Mouse (Mus musculus) gastrocnemius, adult 2 months (tissue): ENCODE data around the gene Serinc3. TPM values are rescaled to one million over a fixed set of nuclear protein-coding genes. Genes with fewer than 3 reads are reported as not detected.
A peak's percentile ranks its signal among the peaks of the same experiment; 100 is the strongest.

Experiments
- DNase-seq: peaks from one replicate; pipeline ENCODE4 v3.0.0; 2022
- H3K27ac ChIP-seq: fragments of 200-600 bp; 2 replicates; pipeline ENCODE4 v1.8.1; 2022; ENCODE audit warnings: mild to moderate bottlenecking
- H3K4me3 ChIP-seq: fragments of 200-600 bp; 2 replicates; pipeline ENCODE4 v1.8.1; 2022; ENCODE audit warnings: mild to moderate bottlenecking, moderate library complexity
- CTCF ChIP-seq: fragments of 200-600 bp; IDR thresholded peaks from 2 replicates; pipeline ENCODE4 v1.8.1; 2022; ENCODE audit warnings: antibody characterized with exemption, mild to moderate bottlenecking, moderate library complexity
- intact Hi-C: fragments of 180-260 bp; cut with DNase I; formaldehyde crosslinking; loops from one replicate; pipeline ENCODE4 v1.15.1; 2025
- total RNA-seq, 2 experiments: library from RNA; stranded (reverse); gene quantifications; 2 replicates each; pipeline ENCODE4 v1.2.3; 2021

Serinc3 gene
- total RNA-seq, 2 experiments from 2014 or later, result 118 to 147 TPM

GRCm38 (mm10) chr2:163596057-163596872 lies 48.7 kb downstream of the Serinc3 start:
- peak overlapping the region; percentile 86 for H3K27ac ChIP-seq
- TF ChIP-seq CTCF, result no peak
- DNase-seq, result peak; percentile 71
- intact Hi-C loops, result loop anchor here (10.0 kb wide), 1 partner anchor 141 kb away; no protein-coding TSS in a partner anchor
- H3K4me3 ChIP-seq, result no peak overlapping the region

- no peak for TF ChIP-seq CTCF
- Histone ChIP-seq H3K4me3 (no peak overlapping the region), H3K27ac (peak overlapping the region; percentile 86)
- intact Hi-C loops, result loop anchor here (10.0 kb wide), 1 partner anchor 140 kb away; no protein-coding TSS in a partner anchor
- DNase-seq, result no peak
Measured at GRCm38 (mm10) chr2:163595119-163595518, 49.8 kb downstream of the Serinc3 start.

GRCm38 (mm10) chr2:163593636-163594282 lies 51.2 kb downstream of the Serinc3 start:
- intact Hi-C loops, result loop anchor here (10.0 kb wide), 1 partner anchor 139 kb away; no protein-coding TSS in a partner anchor
- no peak for DNase-seq
- 0 out of 2 replicates have a peak overlapping the region, but pooled peaks have one; percentile 86 for H3K27ac ChIP-seq
- no peak overlapping the region for H3K4me3 ChIP-seq
- no peak for TF ChIP-seq CTCF

GRCm38 (mm10) chr2:163592084-163592483 lies 52.8 kb downstream of the Serinc3 start:
- no peak overlapping the region for H3K4me3 ChIP-seq
- peak; percentile 63 for TF ChIP-seq CTCF
- intact Hi-C loops, result loop anchor here (10.0 kb wide), 1 partner anchor 137 kb away; no protein-coding TSS in a partner anchor
- no peak overlapping the region for H3K27ac ChIP-seq
- DNase-seq, result no peak

GRCm38 (mm10) chr2:163590996-163591395 lies 53.9 kb downstream of the Serinc3 start:
- DNase-seq, result no peak
- intact Hi-C loops, result loop anchor here (10.0 kb wide), 1 partner anchor 136 kb away; no protein-coding TSS in a partner anchor
- no peak overlapping the region for H3K27ac ChIP-seq
- no peak overlapping the region for H3K4me3 ChIP-seq
- TF ChIP-seq CTCF, result no peak

GRCm38 (mm10) chr2:163590211-163590610 lies 54.7 kb downstream of the Serinc3 start:
- Histone ChIP-seq H3K4me3 (no peak overlapping the region), H3K27ac (no peak overlapping the region)
- DNase-seq, result no peak
- TF ChIP-seq CTCF, result no peak
- intact Hi-C loops, result loop anchor here (10.0 kb wide), 1 partner anchor 135 kb away; no protein-coding TSS in a partner anchor

GRCm38 (mm10) chr2:163587506-163587905 lies 57.4 kb downstream of the Serinc3 start:
- H3K27ac ChIP-seq, result no peak overlapping the region
- intact Hi-C loops, result no loop called here

GRCm38 (mm10) chr2:163586384-163587261 lies 58.3 kb downstream of the Serinc3 start:
- DNase-seq, result no peak
- H3K27ac ChIP-seq, result no peak overlapping the region
- H3K4me3 ChIP-seq, result no peak overlapping the region
- peak; percentile 70 for TF ChIP-seq CTCF
- intact Hi-C loops, result no loop called here

More at GRCm38 (mm10) chr2:163587506-163587905, 57.4 kb downstream of the Serinc3 start:
- H3K4me3 ChIP-seq, result no peak overlapping the region
- no peak for DNase-seq
- no peak for TF ChIP-seq CTCF

GRCm38 (mm10) chr2:163584088-163584426 lies 60.9 kb downstream of the Serinc3 start:
- Histone ChIP-seq H3K4me3 (no peak overlapping the region), H3K27ac (no peak overlapping the region)
- no peak for DNase-seq
- no peak for TF ChIP-seq CTCF
- intact Hi-C loops, result no loop called here

GRCm38 (mm10) chr2:163583226-163584087 lies 61.5 kb downstream of the Serinc3 start:
- TF ChIP-seq CTCF, result no peak
- Histone ChIP-seq H3K27ac (0 out of 2 replicates have a peak overlapping the region, but pooled peaks have one; percentile 31), H3K4me3 (no peak overlapping the region)

More at GRCm38 (mm10) chr2:163583226-163584087, 61.5 kb downstream of the Serinc3 start:
- DNase-seq, result no peak
- intact Hi-C loops, result no loop called here
